ENCODE assay signal across 8 mouse cellular contexts in the genomic region with DNA sequence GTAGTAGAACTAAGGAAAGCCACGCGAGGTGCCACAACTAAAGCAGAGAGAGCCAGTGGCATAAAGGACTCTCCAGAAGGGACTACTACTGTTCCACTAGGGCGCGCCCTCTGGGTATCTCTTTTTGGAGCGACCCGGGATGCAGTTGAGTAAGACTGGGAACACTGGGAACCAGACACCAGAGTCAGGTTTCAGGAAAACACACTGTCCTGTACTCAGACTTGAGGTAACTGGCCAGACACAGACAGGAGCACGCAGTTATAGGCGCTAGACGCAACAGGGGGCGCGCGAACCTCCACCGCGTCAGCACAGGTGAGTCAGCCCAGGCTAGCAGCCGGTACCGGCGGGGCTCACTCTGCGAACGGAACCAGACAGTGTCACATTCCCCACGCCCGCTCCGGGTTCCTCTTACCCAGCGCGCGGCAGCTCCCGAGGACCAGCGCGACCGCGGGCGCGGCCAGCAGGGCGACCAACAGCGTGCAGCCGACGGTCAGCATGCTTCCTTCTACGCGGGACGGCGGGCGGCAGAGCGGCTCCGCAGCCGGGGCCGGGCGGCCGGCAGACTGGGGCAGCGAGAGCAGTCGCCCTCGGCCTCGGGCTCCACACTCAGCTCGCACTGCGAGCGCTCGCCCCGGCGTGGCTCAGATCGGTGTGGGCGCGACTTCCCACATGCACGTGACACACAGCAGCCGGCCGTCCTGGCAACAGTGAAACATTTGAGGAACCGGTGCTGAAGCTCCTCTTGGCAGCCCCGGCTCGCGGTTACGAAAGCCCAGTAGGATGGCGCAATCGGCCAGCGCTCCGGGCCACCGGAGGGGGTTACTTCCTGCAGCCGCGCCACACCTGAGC. TPM values are rescaled to one million over a fixed set of nuclear protein-coding genes. Genes with fewer than 3 reads are reported as not detected.
A peak's percentile ranks its signal among the peaks of the same experiment; 100 is the strongest.
DNase-seq lines count a peak whose midpoint lies in the region; ATAC-seq lines count a peak whose summit lies in the region.

Gene Il6ra (minus strand): TSS at position 654 of the 849 bp plus-strand sequence.

- intact Hi-C loops in left cerebral cortex, postnatal 25 days (cut with DNase I): no loop called here

- WGBS in intestine, embryonic 16.5 days: 2% methylated on average over 75 of the region's 75 CpGs

- peak within 1 kb of the TSS; percentile 62 for H3K4me3 ChIP-seq in intestine, embryonic 16.5 days (ENCODE audit: low read length)

- peak within 1 kb of the TSS; percentile 55; the same call in 1 of the 2 replicates for H3K27ac ChIP-seq in intestine, embryonic 16.5 days (ENCODE audit: low read length)

- H3K4me1 ChIP-seq in intestine, embryonic 16.5 days (ENCODE audit: control insufficient read depth, insufficient read depth, low read length): 0 out of 2 replicates have a peak, but pooled peaks cover 15% of the 10 kb centered on the region

- peak; percentile 91 to 97 for DNase-seq in adrenal gland, adult (ENCODE audit: inconsistent age in 2 of 2, low spot score in 1 of 2)
- DNase-seq in embryo, embryonic 10.5 days (ENCODE audit: low spot score): peak; percentile 77
- peak; percentile 58 to 84 for DNase-seq in gastrocnemius, postnatal 4 days (ENCODE audit: low spot score in 2 of 2)
- peak; percentile 70 to 85 for DNase-seq in left cerebral cortex, postnatal 25 days (ENCODE audit: low spot score in 2 of 2)
- peak; percentile 71 for DNase-seq in mesoderm, embryonic 11.5 days (ENCODE audit: low read depth, low spot score)
- DNase-seq in right cerebral cortex, postnatal 25 days: peak; percentile 80
- DNase-seq in urinary bladder, postnatal 36 days (ENCODE audit: low spot score in 2 of 2): peak; percentile 90 to 96

- H3K9me3 ChIP-seq in intestine, embryonic 16.5 days (ENCODE audit: control insufficient read depth, low read length): no peaks in the 10 kb centered on the region

- H3K4me2 ChIP-seq in intestine, embryonic 16.5 days (ENCODE audit: low read depth, low read length): peak within 1 kb of the TSS; percentile 99

- H3K36me3 ChIP-seq in intestine, embryonic 16.5 days (ENCODE audit: control insufficient read depth, insufficient read depth, low read length): no peaks in the 10 kb centered on the region

- peak; percentile 93 for ATAC-seq in intestine, embryonic 16.5 days

- peak within 1 kb of the TSS; percentile 70 for H3K9ac ChIP-seq in intestine, embryonic 16.5 days (ENCODE audit: low read depth, low read length)

- peaks cover 6% of the 10 kb centered on the region; the same call in 1 of the 2 replicates for H3K27me3 ChIP-seq in intestine, embryonic 16.5 days (replicated peaks; ENCODE audit: control insufficient read depth, insufficient read depth, low read length)

RNA-seq across cellular contexts. Expression of gene Il6ra, which starts in this region (rescaled TPM):
- total RNA-seq in gastrocnemius, postnatal 4 days (2021): 1 to 10 TPM; 3.8 to 4.2 TPM
- 3.0 and 3.4 TPM in 2 replicates for polyA plus RNA-seq in intestine, embryonic 16.5 days (2015; fragmentation: Nextera tagmentation; extraction: Ambion mirVana)
- total RNA-seq in left cerebral cortex, postnatal 25 days (2021): 1 to 10 TPM; 4.7 to 5.0 TPM

Comparison
In these comparisons a context has a peak if more than half of its experiments do, and no peak if none do; other contexts are left out.
1. Peak in every context shown above with its lines: DNase-seq, ATAC-seq, H3K4me3 ChIP-seq and H3K27ac ChIP-seq.